Mouse (Mus musculus) erythroblast, embryonic 14.5 days (primary cell): ENCODE data around the gene Sesn3.

Experiments used
- GATA1 ChIP-seq: IDR thresholded peaks from 2 replicates; pipeline ENCODE4 v1.6.1; 2012; ENCODE audit warnings: low read length, inconsistent platforms, mixed read lengths
- TAL1 ChIP-seq: IDR thresholded peaks from 3 replicates; pipeline ENCODE4 v1.6.1; 2012; ENCODE audit warnings: low read length, inconsistent platforms, mixed read lengths

DNA sequence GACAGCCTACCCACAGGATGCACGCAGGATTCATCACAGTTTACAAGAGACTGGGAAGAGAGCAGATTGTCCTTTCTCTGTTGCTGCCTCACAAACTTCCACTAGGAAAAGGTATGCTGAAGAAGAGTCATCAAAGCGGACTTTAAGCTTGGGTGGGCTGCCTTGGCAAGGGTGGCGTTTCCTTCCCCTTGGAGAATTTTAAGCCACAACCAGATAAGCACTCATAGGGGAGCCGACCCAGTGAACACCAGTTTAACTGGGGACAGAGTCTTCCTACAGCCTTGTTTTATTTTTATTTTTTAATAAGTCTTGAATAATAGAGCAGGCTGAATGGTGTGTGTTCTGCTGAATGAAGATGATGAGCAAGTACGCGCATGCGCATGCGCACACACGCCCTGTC lies 89.9 kb downstream of the Sesn3 start:
- TF ChIP-seq GATA1 (no peak), TAL1 (no peak)
